Mouse (Mus musculus): ENCODE measurements around the gene Zfp456.
"Not testable (repeated sequence)": the region's sequence is repeated elsewhere in the genome, so short reads cannot be mapped to it uniquely, and the experiment has no call there.

The Zfp456 gene

GRCm38 (mm10) chr13:67375050-67375911 lies at the start of gene Zfp456, which contains the start of gene Gm28041:
Gene Zfp456, minus strand, starts transcription at chr13:67375810.
Gene Gm28041, minus strand, starts transcription at chr13:67375733.
- ATAC-seq (ENCODE audit: insufficient number of reproducible peaks, low FRiP score, low TSS enrichment): peak; percentile 79

- not testable (repeated sequence) for ATAC-seq (ENCODE audit: insufficient number of reproducible peaks, low FRiP score, low TSS enrichment)
These were observed 46.9 kb upstream of the Zfp456 start for GRCm38 (mm10) chr13:67422532-67422931.

DNA sequence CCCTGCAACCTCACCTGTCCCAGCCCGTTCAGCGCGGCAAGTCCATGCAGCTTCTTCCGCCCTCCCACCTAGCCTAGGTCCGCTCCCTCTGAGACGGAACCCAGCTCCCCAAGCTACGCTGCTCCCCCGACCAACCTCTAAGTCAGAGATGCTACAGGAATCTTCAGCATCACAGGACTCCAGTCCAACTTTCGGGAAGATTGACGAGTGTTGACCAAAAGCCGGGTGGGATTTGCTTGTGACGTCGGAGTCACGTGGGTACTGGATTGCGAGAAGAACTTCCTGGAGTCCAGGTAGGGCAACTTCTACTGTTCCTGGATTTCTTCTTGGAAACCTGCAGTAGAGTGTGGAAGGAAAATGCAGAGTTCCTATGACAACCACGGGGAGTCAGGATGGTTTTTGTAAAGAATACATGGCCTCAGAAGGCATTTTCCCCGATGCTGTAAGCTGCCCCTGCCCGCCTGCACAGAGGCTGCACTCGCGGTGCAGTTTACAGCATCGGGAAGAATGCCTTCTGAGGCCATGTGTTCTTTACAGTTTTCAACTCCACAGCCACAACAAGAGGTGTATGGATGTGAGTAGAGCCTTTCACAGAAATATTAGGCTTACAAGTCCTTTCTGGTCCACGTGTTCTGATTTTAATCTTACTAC lies 45.7 kb upstream of the Zfp456 start, which contains the start of gene Zfp459:
TSS of gene Zfp459 (minus strand) at position 212 of the 651 bp plus-strand sequence.
- ATAC-seq (ENCODE audit: insufficient number of reproducible peaks, low FRiP score, low TSS enrichment): peak; percentile 66; the same call in 1 of the 2 replicates

DNA sequence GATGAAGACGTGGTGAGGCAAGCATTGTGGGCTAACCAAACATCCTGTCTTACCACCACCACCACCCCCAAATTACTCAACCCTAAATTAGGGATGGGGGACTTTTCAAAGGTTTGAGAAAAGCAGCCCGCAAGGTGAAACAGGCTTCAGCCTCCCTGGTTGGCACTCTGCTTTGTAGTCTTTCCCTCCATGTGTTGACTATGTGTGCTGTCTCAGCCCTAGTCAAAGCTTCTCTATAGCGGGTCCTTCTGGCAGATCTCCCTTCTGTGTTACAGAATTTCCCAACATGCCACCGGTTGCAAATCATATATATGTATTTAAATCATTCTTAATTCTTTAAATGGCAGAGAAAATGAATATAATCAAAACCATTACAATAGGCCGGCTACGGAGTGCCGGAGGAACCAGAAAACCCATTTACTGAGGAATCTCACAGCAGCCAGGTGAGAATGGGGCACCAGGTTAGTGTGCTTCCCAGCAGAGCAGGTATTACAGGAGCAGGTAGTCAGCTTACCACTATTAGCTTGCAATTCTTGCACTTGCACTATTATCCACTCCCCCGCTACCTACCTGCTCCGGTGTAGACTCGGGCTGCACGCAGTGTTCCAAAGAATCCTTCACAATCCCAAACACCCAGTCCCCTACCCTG lies 45.1 kb upstream of the Zfp456 start:
- no peak; the same call in 1 of the 2 replicates for ATAC-seq (ENCODE audit: insufficient number of reproducible peaks, low FRiP score, low TSS enrichment)

GRCm38 (mm10) chr13:67416811-67417210 lies 41.2 kb upstream of the Zfp456 start:
- no peak for ATAC-seq (ENCODE audit: insufficient number of reproducible peaks, low FRiP score, low TSS enrichment)

DNA sequence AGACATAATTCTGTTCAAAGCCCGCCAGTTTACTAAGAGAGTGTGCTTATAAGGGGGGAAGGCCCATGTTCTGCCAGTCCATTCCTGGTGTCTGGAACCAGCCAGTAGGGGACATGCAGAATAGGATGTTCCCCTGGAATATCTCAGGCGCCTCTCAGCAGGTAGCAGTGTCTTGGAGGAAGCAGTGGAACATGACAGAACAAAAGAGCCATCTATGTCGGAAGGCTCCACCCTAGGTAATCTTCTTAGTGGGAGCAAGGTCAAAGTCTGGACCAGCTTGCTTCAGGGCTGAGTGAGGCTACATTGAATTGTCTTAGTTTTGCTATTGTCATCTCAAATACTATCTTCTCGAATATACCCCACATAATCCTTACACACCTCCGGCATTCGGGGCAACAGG lies 40.1 kb upstream of the Zfp456 start:
- ATAC-seq (ENCODE audit: insufficient number of reproducible peaks, low FRiP score, low TSS enrichment): no peak

GRCm38 (mm10) chr13:67413634-67414033 lies 38.0 kb upstream of the Zfp456 start:
- ATAC-seq (ENCODE audit: insufficient number of reproducible peaks, low FRiP score, low TSS enrichment): not testable (repeated sequence)

DNA sequence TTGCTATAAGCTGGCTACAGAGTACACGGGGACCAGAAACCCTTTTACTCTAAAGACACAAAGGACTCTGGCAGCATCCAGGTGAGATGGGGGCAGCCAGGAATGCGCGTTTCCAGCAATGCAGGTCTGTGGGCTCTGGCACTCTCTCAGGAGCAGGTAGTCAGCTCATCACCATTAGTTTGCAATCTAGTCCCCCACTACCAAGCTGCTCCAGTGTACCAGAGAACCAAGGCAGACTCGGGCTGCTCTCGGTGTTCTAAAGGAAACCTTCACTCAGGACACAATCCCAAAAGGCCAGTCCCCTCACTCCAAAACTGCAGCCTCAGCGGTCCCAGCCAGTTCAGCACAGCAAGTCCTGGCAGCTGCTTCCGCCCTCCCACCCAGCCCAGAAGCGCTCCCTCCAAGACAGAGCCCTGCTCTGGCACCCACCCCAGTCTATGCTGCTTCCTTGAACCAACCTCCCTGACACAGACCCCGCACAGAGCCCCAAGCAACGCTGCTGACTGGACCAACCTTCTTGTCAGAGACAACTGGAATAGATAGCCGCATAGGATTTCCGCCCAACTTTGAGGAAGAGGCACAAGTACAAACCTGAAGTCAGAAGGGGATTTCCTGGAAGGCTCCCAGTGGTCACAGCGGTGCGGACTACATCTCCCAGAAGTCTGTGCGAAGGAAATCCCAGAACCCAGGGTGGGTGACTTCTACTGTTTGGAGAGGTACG lies 23.7 kb upstream of the Zfp456 start, which contains the start of gene Zfp429:
TSS of gene Zfp429 (minus strand) at position 637 of the 721 bp plus-strand sequence.
- peak; percentile 96 for ATAC-seq (ENCODE audit: insufficient number of reproducible peaks, low FRiP score, low TSS enrichment)

- ATAC-seq (ENCODE audit: insufficient number of reproducible peaks, low FRiP score, low TSS enrichment): not testable (repeated sequence)
These were observed 645 bp upstream of the Zfp456 start for GRCm38 (mm10) chr13:67376255-67376654.

- peak; percentile 90 for ATAC-seq (ENCODE audit: insufficient number of reproducible peaks, low FRiP score, low TSS enrichment)
These were observed 15.4 kb downstream of the Zfp456 start, which contains the start of the genes Gm28044 and Zfp953 for GRCm38 (mm10) chr13:67360131-67360744. Gene Gm28044, minus strand, starts transcription at chr13:67360536. Gene Zfp953, minus strand, starts transcription at chr13:67360605.

- no peak for ATAC-seq (ENCODE audit: insufficient number of reproducible peaks, low FRiP score, low TSS enrichment)
These were observed 23.8 kb downstream of the Zfp456 start for GRCm38 (mm10) chr13:67351854-67352253.

DNA sequence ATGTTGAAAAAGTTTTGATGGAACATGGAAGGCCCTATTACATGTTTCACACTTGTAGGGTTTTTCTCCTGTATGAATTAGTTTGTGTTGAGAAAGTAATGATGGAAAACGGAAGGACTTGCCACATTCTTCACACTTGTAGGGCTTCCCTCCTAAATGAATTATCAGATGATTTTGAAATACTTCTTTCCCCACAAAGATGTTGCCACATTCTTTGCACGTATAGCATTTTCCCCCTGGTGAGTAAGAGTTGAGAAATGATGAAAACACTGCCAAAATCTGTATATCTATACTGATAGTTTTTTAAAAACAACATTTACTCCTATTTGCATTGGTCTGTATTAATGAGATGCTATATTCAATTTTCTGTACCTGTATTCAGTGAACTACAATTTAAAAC lies 32.2 kb downstream of the Zfp456 start:
- ATAC-seq (ENCODE audit: insufficient number of reproducible peaks, low FRiP score, low TSS enrichment): no peak

- ATAC-seq (ENCODE audit: insufficient number of reproducible peaks, low FRiP score, low TSS enrichment): 0 out of 2 replicates have a peak, but pooled peaks have one; percentile 11
These were observed 42.7 kb downstream of the Zfp456 start for GRCm38 (mm10) chr13:67332877-67333276.

DNA sequence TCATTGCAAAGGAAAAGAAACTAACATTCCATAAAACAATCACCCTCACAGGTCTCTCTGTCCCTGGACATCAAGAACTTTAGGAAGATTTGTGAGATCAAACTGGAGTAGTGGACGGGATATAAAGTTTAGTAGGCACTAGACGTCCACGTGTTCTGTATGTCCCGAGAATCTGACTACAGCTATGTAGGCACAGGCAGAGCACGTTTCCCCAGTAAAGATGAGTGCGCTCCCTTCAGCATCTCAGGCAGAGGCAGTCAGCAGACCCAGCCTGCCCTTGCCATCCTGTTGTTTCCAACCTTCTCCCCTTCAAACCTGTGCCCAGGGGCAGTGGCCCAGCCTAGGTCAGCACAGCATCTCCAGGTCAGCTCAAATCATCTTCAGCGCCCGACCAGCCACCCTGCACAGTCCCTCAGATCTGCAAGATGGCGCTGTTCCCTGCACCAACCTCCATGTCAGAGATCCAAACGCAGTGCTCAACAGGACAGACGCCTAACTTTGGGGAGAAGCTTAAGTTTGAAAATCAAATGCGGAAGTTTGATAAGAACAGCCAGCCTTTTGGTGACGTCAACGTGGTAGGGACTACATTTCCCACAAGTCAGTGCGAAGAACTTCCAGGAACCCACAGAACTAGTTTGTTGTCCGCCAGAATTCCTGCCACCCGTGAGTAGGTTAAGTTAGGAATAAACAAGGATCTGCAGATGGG lies 43.4 kb downstream of the Zfp456 start, which contains the start of gene Zfp595:
TSS of gene Zfp595 (minus strand) at position 552 of the 706 bp plus-strand sequence.
- peak; percentile 94 for ATAC-seq (ENCODE audit: insufficient number of reproducible peaks, low FRiP score, low TSS enrichment)
